Mouse (Mus musculus): Measurements from ENCODE around the gene Cish. TPM values are rescaled to one million over a fixed set of nuclear protein-coding genes. Genes with fewer than 3 reads are reported as not detected.
"Not testable (repeated sequence)": the region's sequence is repeated elsewhere in the genome, so short reads cannot be mapped to it uniquely, and the experiment has no call there.

Gene Cish
- polyA plus RNA-seq, 1 experiment from 2014 or later = 3.7 TPM

DNA sequence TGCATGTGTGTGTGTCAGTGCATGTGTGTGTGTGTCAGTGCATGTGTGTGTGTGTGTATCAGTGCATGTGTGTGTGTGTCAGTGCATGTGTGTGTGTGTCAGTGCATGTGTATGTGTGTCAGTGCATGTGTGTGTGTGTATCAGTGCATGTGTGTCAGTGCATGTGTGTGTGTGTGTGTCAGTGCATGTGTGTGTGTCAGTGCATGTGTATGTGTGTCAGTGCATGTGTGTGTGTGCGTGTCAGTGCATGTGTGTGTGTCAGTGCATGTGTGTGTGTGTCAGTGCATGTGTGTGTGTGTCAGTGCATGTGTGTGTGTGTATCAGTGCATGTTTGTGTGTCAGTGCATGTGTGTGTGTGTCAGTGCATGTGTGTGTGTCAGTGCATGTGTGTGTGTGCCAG is 10.8 kb downstream of the Cish start:
- H3K27me3 ChIP-seq (ENCODE audit: control insufficient read depth, insufficient read depth, low read length); DNase-seq (ENCODE audit: low spot score); H3K27ac ChIP-seq (replicated peaks; ENCODE audit: low read depth, low read length); H3K4me1 ChIP-seq (ENCODE audit: control insufficient read depth, insufficient read depth, low read length); H3K36me3 ChIP-seq (replicated peaks; ENCODE audit: control insufficient read depth, insufficient read depth, low read depth, low read length); H3K4me3 ChIP-seq (ENCODE audit: low read depth, low read length); H3K9me3 ChIP-seq (replicated peaks; ENCODE audit: control insufficient read depth, low read length); H3K9ac ChIP-seq (replicated peaks; ENCODE audit: low read length); H3K4me2 ChIP-seq (ENCODE audit: low read depth, low read length); ATAC-seq (replicated peaks; ENCODE audit: insufficient number of reproducible peaks, low FRiP score, low TSS enrichment, low read depth): not testable (repeated sequence)
- 89% methylated on average over 1 of the region's 1 CpGs for WGBS

DNA sequence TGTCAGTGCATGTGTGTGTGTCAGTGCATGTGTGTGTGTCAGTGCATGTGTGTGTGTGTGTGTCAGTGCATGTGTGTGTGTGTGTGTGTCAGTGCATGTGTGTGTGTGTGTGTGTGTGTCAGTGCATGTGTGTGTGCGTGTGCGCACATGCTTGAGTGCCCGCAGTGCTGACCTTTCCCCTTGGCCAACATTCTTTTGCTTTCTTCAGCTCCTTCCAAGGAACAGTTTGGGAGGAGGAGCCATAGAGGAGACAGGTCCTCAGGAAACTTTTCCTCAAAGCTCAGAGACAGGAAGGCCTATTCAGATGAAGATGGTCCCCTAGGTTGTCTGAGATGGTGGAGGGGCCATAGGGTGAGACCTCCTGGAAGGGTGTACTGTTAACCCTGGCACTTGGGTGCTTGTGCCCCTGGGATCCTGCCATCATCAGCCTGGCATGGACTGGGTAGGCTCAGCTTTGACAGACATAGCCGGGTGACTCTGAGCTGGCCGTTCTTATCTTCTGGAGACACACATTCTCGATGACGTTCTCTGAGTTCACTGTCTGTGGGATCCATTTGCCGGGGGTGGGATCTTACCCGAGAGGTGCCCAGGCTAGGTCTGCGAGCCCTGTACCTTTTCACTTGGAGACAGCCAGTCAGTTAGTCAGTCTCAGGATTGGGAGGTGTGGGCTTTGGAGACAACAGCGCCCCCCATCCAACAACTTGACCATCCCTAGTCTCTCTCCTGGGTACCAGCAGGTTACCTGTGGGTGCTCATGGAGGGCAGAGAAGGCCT is 11.5 kb downstream of the Cish start:
- Histone ChIP-seq H3K27ac (replicated peaks; ENCODE audit: low read depth, low read length) (no peak overlapping the region), H3K4me3 (ENCODE audit: low read depth, low read length) (no peak overlapping the region), H3K4me1 (ENCODE audit: control insufficient read depth, insufficient read depth, low read length) (no peaks in the 10 kb centered on the region), H3K4me2 (ENCODE audit: low read depth, low read length) (no peak overlapping the region), H3K9ac (replicated peaks; ENCODE audit: low read length) (no peak overlapping the region), H3K36me3 (replicated peaks; ENCODE audit: control insufficient read depth, insufficient read depth, low read depth, low read length) (no peaks in the 10 kb centered on the region), H3K27me3 (ENCODE audit: control insufficient read depth, insufficient read depth, low read length) (no peaks in the 10 kb centered on the region), H3K9me3 (replicated peaks; ENCODE audit: control insufficient read depth, low read length) (no peaks in the 10 kb centered on the region)
- DNase-seq (ENCODE audit: low spot score) = no peak
- WGBS = 89% methylated on average over 11 of the region's 11 CpGs
- no peak for ATAC-seq (replicated peaks; ENCODE audit: insufficient number of reproducible peaks, low FRiP score, low TSS enrichment, low read depth)

DNA sequence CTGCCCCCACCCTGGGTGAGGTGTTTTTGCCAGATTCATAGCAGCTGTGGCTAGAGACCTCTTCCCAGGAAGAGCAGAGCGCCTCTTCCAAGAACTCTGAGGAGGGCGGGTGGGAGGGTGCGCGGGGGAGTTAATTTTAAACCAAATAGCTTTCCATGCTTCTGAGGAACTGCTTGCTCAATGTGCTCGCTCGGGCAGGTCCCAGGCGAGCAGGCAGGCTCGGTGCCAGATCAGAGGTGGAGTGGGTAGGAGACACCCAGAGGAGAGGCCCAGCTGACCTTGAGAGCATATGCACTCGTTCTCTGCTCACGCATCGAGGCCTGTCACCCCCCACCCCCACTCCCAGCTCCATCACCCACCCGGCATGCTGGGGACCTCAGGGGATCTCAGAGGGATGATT is 12.1 kb downstream of the Cish start:
- H3K4me1 ChIP-seq (ENCODE audit: control insufficient read depth, insufficient read depth, low read length) = no peaks in the 10 kb centered on the region
- H3K9me3 ChIP-seq (replicated peaks; ENCODE audit: control insufficient read depth, low read length) = no peaks in the 10 kb centered on the region
- DNase-seq (ENCODE audit: low spot score) (no peak), ATAC-seq (replicated peaks; ENCODE audit: insufficient number of reproducible peaks, low FRiP score, low TSS enrichment, low read depth) (no peak)
- H3K4me2 ChIP-seq (ENCODE audit: low read depth, low read length) = no peak overlapping the region
- no peak overlapping the region for H3K9ac ChIP-seq (replicated peaks; ENCODE audit: low read length)
- H3K27me3 ChIP-seq (ENCODE audit: control insufficient read depth, insufficient read depth, low read length) = no peaks in the 10 kb centered on the region
- WGBS = 72% methylated on average over 12 of the region's 12 CpGs
- H3K36me3 ChIP-seq (replicated peaks; ENCODE audit: control insufficient read depth, insufficient read depth, low read depth, low read length) = no peaks in the 10 kb centered on the region
- no peak overlapping the region for H3K4me3 ChIP-seq (ENCODE audit: low read depth, low read length)
- H3K27ac ChIP-seq (replicated peaks; ENCODE audit: low read depth, low read length) = no peak overlapping the region

DNA sequence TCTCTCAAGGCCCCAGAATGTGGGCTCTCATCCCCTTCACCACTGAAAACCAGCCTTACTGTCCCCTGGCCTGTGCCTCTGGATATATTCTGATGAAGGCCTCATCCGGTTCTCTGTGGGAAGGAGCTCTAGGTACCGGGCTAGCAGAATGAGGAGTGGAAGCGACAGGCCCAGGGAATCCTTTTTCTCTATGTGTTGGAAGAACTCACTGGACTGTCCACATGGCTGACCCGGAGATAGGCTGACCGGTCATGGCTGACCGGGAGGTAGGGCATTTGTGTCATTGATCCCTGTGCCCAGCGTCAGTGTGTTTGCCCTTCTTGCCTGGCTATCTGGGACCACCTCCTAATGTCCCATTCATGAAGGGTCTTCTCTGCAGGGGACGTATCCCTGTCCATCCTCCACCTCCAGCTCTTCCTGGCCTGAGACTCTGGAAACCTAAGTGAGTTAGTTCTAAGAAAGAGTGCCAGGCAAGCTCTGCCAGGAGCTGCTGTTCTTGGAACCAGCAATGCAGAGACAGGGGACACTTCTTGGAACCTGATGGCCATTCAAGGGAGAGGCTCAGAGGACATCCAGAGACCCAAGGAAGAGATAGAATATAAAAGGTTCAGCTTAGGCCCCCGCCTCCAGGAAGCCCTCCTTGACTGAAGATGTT is 12.6 kb downstream of the Cish start:
- no peaks in the 10 kb centered on the region for H3K36me3 ChIP-seq (replicated peaks; ENCODE audit: control insufficient read depth, insufficient read depth, low read depth, low read length)
- ATAC-seq (replicated peaks; ENCODE audit: insufficient number of reproducible peaks, low FRiP score, low TSS enrichment, low read depth) = no peak
- no peak overlapping the region for H3K4me2 ChIP-seq (ENCODE audit: low read depth, low read length)
- no peak overlapping the region for H3K9ac ChIP-seq (replicated peaks; ENCODE audit: low read length)
- no peaks in the 10 kb centered on the region for H3K4me1 ChIP-seq (ENCODE audit: control insufficient read depth, insufficient read depth, low read length)
- no peak overlapping the region for H3K4me3 ChIP-seq (ENCODE audit: low read depth, low read length)
- no peaks in the 10 kb centered on the region for H3K27me3 ChIP-seq (ENCODE audit: control insufficient read depth, insufficient read depth, low read length)
- H3K9me3 ChIP-seq (replicated peaks; ENCODE audit: control insufficient read depth, low read length) = no peaks in the 10 kb centered on the region
- WGBS = 90% methylated on average over 9 of the region's 9 CpGs
- no peak overlapping the region for H3K27ac ChIP-seq (replicated peaks; ENCODE audit: low read depth, low read length)
- no peak for DNase-seq (ENCODE audit: low spot score)

DNA sequence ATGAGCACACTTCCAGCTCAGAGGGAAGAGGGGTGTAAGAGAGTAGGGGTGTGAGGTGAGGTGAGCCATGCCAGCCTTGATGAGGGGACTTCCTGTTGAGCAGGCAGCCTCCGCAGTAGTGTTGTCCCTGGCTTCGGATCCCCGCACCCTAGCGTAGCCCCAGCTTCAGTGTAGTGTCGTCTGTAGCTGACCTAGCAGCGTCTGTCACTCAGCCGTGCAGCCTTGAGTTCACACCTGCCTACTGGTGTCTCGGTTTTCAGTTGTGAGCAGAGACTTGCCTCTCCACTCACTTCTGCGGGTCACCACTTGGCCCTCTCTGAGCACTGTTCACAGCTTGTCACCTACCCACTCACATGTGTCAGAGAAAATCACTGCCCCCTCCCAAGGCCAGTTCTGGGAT is 13.3 kb downstream of the Cish start:
- Histone ChIP-seq H3K36me3 (replicated peaks; ENCODE audit: control insufficient read depth, insufficient read depth, low read depth, low read length) (no peaks in the 10 kb centered on the region), H3K4me1 (ENCODE audit: control insufficient read depth, insufficient read depth, low read length) (no peaks in the 10 kb centered on the region), H3K9me3 (replicated peaks; ENCODE audit: control insufficient read depth, low read length) (no peaks in the 10 kb centered on the region), H3K27me3 (ENCODE audit: control insufficient read depth, insufficient read depth, low read length) (no peaks in the 10 kb centered on the region), H3K9ac (replicated peaks; ENCODE audit: low read length) (no peak overlapping the region), H3K4me2 (ENCODE audit: low read depth, low read length) (no peak overlapping the region), H3K27ac (replicated peaks; ENCODE audit: low read depth, low read length) (no peak overlapping the region), H3K4me3 (ENCODE audit: low read depth, low read length) (no peak overlapping the region)
- WGBS = 75% methylated on average over 9 of the region's 9 CpGs
- ATAC-seq (replicated peaks; ENCODE audit: insufficient number of reproducible peaks, low FRiP score, low TSS enrichment, low read depth) (no peak), DNase-seq (ENCODE audit: low spot score) (no peak)

DNA sequence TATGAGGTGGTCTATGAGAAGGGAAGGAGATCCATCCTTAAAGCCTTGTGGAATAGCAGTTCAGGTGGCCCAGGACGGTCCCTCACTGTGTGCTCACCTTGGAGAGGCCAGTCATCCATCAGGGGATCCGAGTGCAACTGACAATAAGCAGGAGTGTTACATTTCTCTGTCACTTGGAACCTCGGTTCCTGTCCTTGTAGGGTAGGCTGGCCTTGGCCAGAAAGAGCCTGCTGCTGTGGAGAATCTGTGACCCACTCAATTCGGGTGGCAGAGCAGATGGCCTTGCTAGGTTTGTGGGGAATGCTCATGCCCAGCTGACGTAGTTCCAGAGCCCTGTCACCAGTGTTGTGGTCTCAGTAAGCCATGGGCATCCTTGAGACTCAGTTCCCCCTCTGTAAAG is 13.8 kb downstream of the Cish start:
- Histone ChIP-seq H3K9ac (replicated peaks; ENCODE audit: low read length) (no peak overlapping the region), H3K4me1 (ENCODE audit: control insufficient read depth, insufficient read depth, low read length) (no peaks in the 10 kb centered on the region), H3K9me3 (replicated peaks; ENCODE audit: control insufficient read depth, low read length) (no peaks in the 10 kb centered on the region), H3K27ac (replicated peaks; ENCODE audit: low read depth, low read length) (no peak overlapping the region), H3K27me3 (ENCODE audit: control insufficient read depth, insufficient read depth, low read length) (no peaks in the 10 kb centered on the region), H3K4me3 (ENCODE audit: low read depth, low read length) (no peak overlapping the region), H3K36me3 (replicated peaks; ENCODE audit: control insufficient read depth, insufficient read depth, low read depth, low read length) (no peaks in the 10 kb centered on the region), H3K4me2 (ENCODE audit: low read depth, low read length) (no peak overlapping the region)
- 74% methylated on average over 5 of the region's 5 CpGs for WGBS
- DNase-seq (ENCODE audit: low spot score) (no peak), ATAC-seq (replicated peaks; ENCODE audit: insufficient number of reproducible peaks, low FRiP score, low TSS enrichment, low read depth) (no peak)

DNA sequence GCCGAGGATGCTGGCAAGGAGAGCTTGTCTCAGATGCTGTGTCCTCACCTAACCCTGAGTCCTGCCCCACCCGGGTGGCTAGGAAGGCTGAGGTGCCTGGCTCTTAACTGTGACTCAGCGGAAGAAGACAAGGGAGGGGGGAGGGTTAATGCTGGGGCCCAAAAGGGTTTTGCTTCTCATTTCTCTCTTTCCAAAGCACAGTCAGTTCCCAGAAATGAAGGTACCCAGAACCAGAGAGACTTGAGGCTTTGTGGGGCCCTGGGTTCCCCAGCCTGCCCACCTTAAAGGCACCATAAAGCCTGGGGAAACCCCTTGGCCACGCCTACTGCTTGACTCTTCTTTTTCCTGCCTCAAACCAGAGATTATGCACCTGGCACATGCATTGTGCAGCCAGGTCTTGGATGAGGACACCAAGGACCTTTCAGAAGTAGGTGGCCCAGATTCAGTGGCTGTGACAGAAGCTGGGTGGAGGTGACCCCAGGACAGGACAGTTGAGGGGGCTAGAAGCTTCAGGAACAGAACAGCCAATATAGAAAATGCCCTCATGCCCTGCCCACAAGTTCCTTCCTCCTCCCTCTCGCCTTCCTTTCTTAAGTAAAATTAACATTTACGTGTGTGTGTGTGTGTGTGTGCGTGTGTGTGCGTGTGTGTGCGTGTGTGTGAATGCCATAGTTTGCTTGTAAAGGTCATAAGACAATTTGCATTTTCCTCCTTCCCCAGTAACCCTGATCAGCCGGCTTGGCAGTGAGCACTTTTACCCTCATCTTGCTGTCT is 17.2 kb downstream of the Cish start:
- DNase-seq (ENCODE audit: low spot score) (no peak), ATAC-seq (replicated peaks; ENCODE audit: insufficient number of reproducible peaks, low FRiP score, low TSS enrichment, low read depth) (no peak)
- no peaks in the 10 kb centered on the region for H3K4me1 ChIP-seq (ENCODE audit: control insufficient read depth, insufficient read depth, low read length)
- H3K9ac ChIP-seq (replicated peaks; ENCODE audit: low read length) = no peak overlapping the region
- no peaks in the 10 kb centered on the region for H3K9me3 ChIP-seq (replicated peaks; ENCODE audit: control insufficient read depth, low read length)
- H3K4me3 ChIP-seq (ENCODE audit: low read depth, low read length) = no peak overlapping the region
- H3K27ac ChIP-seq (replicated peaks; ENCODE audit: low read depth, low read length) = no peak overlapping the region
- H3K36me3 ChIP-seq (replicated peaks; ENCODE audit: control insufficient read depth, insufficient read depth, low read depth, low read length) = no peaks in the 10 kb centered on the region
- 70% methylated on average over 10 of the region's 10 CpGs for WGBS
- no peak overlapping the region for H3K4me2 ChIP-seq (ENCODE audit: low read depth, low read length)
- no peaks in the 10 kb centered on the region for H3K27me3 ChIP-seq (ENCODE audit: control insufficient read depth, insufficient read depth, low read length)

DNA sequence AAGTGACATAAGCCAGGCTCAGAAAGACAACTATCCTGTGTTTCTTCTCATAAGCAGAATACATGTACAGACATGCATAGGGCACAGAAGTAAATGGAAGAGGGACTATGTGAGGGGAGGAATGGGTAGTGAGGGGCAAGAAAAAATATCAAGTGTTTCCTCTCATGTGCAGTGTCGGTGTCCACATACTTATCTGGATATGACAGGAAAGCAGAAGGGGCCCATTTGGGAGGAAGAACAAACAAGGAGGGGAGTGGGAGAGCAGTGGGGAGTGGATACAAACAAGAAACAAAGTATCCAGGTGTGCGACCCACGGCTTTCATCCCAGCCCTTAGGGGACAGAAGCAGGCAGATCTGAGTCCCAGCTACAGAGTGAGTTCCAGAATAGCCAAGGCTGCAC is 18.1 kb downstream of the Cish start:
- WGBS = 81% methylated on average over 3 of the region's 3 CpGs
- no peak for ATAC-seq (replicated peaks; ENCODE audit: insufficient number of reproducible peaks, low FRiP score, low TSS enrichment, low read depth)
- no peak overlapping the region for H3K4me3 ChIP-seq (ENCODE audit: low read depth, low read length)
- H3K9me3 ChIP-seq (replicated peaks; ENCODE audit: control insufficient read depth, low read length) = no peaks in the 10 kb centered on the region
- no peak for DNase-seq (ENCODE audit: low spot score)
- no peak overlapping the region for H3K4me2 ChIP-seq (ENCODE audit: low read depth, low read length)
- H3K27ac ChIP-seq (replicated peaks; ENCODE audit: low read depth, low read length) = no peak overlapping the region
- H3K27me3 ChIP-seq (ENCODE audit: control insufficient read depth, insufficient read depth, low read length) = no peaks in the 10 kb centered on the region
- H3K4me1 ChIP-seq (ENCODE audit: control insufficient read depth, insufficient read depth, low read length) = no peaks in the 10 kb centered on the region
- H3K9ac ChIP-seq (replicated peaks; ENCODE audit: low read length) = no peak overlapping the region
- no peaks in the 10 kb centered on the region for H3K36me3 ChIP-seq (replicated peaks; ENCODE audit: control insufficient read depth, insufficient read depth, low read depth, low read length)

Measured in embryonic facial prominence, embryonic 11.5 days (tissue).